Mouse (Mus musculus): ENCODE data around the gene Atp6v1b1. TPM values are rescaled to one million over a fixed set of nuclear protein-coding genes. Genes with fewer than 3 reads are reported as not detected.

Atp6v1b1 gene
- total RNA-seq (2023), result not detected

GRCm38 (mm10) chr6:83742761-83743160, at the start of gene Atp6v1b1:
TSS of gene Atp6v1b1 (plus strand) at chr6:83742990.

DNA sequence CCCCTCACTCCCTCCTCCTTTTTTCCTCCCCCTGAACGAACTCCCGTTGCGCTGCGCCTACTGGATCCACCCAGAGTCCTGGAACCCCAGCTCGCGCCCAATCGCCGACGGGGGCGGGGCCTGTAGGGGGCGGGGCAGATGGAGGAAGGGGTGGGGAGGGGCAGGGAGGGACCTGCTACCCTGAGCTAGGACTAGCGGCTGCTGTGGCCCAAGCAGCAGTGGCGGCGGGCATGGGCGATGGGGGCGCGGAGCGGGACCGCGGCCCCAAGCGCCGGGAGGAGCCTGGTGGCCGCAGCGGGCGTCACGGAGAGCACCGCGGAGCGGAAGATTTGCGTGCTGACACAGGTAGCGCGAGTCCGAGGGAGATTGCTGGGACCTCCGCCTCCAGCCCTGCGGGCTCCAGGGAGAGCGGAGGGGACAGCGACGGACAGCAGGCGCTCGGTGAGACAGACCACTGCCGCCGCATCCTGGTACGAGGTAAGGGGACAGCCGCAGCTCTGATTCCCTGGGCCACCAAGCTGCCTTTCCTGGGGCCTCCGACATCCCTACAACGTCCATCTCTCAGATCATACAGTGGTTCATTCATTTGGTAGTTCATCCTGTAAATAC, 31.6 kb upstream of the Atp6v1b1 start, which contains the start of gene Vax2:
TSS of gene Vax2 (plus strand) at position 198 of the 609 bp plus-strand sequence.

DNA sequence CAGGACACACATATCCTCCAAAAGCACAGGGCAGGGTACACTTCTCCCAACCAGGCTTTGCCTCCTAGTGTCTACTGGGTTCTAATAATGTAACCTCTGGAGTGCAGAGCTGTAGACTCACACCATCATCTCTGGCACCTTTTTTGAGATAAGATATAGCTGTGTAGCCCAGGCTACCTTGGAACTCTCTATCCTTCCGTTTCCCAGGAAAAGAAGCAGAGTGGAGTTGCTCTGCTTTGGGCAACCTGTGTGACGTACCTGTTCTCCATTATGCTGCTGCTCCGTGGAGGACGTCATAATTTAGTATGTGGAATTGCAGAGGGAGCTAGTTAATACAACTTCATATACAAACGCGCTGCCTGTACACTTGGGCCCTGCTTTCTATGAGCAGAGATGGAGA, 19.6 kb downstream of the Atp6v1b1 start, which contains the start of gene Ankrd53:
TSS of gene Ankrd53 (plus strand) at position 301 of the 400 bp plus-strand sequence.

DNA sequence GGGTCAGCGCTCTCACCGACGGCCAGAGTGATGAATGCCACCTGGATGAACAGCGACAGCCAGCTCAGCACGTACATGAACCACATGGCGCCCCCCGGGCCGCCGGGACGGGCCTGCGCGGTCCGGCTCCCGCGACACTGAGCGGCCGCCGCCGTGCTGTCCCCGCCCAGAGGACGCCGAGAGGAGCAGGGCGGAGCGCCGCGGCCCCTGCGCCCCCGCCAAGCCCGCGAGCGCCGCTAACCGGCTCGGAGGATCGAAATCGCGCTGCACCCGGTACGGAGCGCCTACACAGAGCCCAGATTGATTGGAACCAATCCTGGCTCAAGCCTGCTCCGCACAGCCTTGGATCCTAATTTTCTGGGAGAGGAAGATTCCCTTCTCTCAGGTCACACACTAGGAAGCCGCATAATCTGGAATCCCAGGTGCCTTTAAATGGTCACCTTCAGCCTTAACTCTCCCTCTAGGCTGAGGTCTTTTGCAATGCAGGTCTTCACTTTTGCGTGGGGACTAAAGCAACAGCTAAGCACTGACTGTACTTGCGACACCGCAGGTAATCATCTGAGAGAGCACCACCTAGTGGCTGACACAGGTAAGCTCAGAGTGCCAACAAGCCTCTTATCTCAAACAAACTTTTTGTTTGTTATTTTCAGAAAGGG, 33.0 kb downstream of the Atp6v1b1 start, which contains the start of gene Tex261:
TSS of gene Tex261 (minus strand) at position 176 of the 656 bp plus-strand sequence.

DNA sequence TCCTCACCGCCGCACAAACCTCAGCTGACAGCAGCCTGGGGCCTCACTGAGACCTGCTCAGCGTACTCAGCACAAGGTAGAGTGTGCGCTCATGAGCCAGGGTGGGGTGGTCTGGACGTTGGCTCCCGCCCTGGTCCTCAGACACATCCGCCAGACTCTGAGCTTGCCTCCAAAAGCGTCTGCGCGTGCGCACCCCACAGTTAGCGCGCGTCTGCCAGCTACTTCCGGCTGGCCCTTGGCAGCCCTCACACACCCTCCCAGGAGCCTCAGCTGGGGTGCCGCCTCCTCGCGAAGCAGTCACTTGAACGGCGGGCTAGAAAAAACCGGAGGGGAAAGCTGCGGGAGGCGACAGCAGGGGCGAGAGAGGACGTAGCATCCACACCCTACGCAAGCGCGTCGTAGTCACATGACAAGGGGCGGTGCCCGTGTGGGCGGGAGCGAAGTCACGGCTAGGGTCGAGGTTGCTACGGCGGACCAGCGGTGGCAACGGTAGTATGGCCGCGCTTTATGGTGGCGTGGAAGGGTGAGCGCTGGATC, 52.0 kb downstream of the Atp6v1b1 start, which contains the start of gene Nagk:
TSS of gene Nagk (plus strand) at position 223 of the 537 bp plus-strand sequence.

Other genes starting within 250 kb of the Atp6v1b1 start
- gene Dguok, start 236.0 kb upstream of the Atp6v1b1 start, total RNA-seq (2023), result 10 to 100 TPM; 54.7 to 81.8 TPM
- gene Actg2, start 206.7 kb upstream of the Atp6v1b1 start, total RNA-seq (2023), result not detected
- 10 to 100 TPM; 19.8 to 21.8 TPM for gene Stambp, start 170.3 kb upstream of the Atp6v1b1 start, total RNA-seq (2023)
- not detected for gene Clec4f, start 86.8 kb upstream of the Atp6v1b1 start, total RNA-seq (2023)
- gene Cd207, start 65.1 kb upstream of the Atp6v1b1 start, total RNA-seq (2023), result not detected
- gene Vax2, start 31.7 kb upstream of the Atp6v1b1 start, total RNA-seq (2023), result not detected
- not detected for gene Ankrd53, start 19.7 kb downstream of the Atp6v1b1 start, total RNA-seq (2023)
- gene Tex261, start 32.8 kb downstream of the Atp6v1b1 start, total RNA-seq (2023), result 10 to 100 TPM; 54.4 to 54.5 TPM
- gene Nagk, start 52.0 kb downstream of the Atp6v1b1 start, total RNA-seq (2023), result 10 to 100 TPM; 21.2 to 22.7 TPM
- 10 to 100 TPM; 38.3 to 45.1 TPM for gene Paip2b, start 88.8 kb downstream of the Atp6v1b1 start, total RNA-seq (2023)
- 100 to 1,000 TPM; 174 to 190 TPM for gene Zfp638, start 124.1 kb downstream of the Atp6v1b1 start, total RNA-seq (2023)